Mouse (Mus musculus): ENCODE results near the gene Trim29. TPM values are rescaled to one million over a fixed set of nuclear protein-coding genes. Genes with fewer than 3 reads are reported as not detected.

Trim29 gene
- polyA plus RNA-seq (2016; fragmentation: Nextera tagmentation; extraction: Ambion mirVana) = 0.65 and 0.67 TPM in 2 replicates

DNA sequence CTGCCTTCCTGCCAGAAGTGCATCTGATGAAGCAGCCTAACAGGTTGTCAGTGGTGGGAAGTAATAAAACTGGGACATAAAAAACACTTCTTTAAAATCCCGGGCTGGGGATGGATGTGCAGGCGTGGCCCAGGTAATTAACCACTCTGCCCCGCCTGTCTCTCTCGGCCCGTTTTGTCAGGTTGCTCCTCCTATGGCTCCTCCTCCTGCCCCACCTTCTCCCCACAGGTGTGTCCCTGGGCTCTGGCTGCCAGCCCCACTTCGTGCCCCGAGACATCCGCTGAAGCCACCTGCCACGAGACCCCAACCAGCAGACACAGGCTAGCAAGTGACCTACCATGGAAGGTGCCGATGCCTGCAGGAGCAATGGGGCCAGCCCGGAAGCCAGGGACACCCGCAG is at the start of gene Trim29:
TSS of gene Trim29 (plus strand) at position 311 of the 400 bp plus-strand sequence.
- H3K9me3 ChIP-seq = no peaks in the 10 kb centered on the region
- ATAC-seq (ENCODE audit: low FRiP score) = no peak
- H3K27ac ChIP-seq = no peak within 1 kb of the TSS
- no peak within 1 kb of the TSS for H3K4me2 ChIP-seq
- H3K9ac ChIP-seq = no peak within 1 kb of the TSS
- WGBS = 79% methylated on average over 12 of the region's 12 CpGs
- H3K4me3 ChIP-seq (replicated peaks) = no peak within 1 kb of the TSS
- no peaks in the 10 kb centered on the region for H3K36me3 ChIP-seq (replicated peaks)
- H3K27me3 ChIP-seq = peaks cover 6% of the 10 kb centered on the region; the same call in 1 of the 2 replicates
- H3K4me1 ChIP-seq = peaks cover 3% of the 10 kb centered on the region; the same call in 1 of the 2 replicates

DNA sequence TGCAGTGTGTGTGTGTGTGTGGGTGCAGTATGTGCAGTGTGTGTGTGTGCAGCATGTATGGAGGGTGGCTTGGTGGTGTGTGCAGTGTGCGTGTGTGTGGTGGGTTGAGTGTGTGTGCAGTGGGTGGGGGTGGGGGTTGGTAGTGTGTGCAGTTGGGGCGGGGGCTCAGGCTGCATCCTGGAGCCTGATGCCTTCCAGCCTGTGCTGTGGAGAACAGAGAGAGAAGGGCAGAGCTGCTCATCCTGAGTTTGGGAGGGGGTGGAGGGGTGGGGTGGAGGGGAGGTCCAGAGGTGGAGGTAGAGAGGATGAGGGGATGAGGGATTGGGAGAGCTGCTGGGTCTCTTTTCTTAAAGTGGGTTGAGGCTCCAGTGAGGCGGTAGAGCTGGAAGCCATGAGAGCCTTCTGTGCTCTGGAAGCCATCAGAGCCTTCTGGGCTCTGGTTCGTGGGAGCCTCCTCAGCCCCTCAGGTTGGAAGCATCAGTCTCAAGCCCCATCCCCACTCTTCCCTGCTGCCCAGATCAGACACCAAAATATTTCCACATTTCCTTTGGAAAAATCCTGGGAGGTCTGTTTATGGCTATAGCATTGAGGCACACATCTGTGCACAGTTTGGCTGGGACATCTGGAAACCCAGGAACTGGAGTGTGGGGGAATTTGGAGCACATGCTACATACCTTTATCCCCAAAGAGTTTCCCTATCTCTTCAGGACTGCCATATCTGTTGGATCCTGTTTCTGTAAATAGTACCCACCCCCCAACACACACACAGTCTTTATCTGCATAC is 49.3 kb upstream of the Trim29 start:
- 0 out of 2 replicates have a peak overlapping the region, but pooled peaks have one; percentile 36 for H3K27ac ChIP-seq

DNA sequence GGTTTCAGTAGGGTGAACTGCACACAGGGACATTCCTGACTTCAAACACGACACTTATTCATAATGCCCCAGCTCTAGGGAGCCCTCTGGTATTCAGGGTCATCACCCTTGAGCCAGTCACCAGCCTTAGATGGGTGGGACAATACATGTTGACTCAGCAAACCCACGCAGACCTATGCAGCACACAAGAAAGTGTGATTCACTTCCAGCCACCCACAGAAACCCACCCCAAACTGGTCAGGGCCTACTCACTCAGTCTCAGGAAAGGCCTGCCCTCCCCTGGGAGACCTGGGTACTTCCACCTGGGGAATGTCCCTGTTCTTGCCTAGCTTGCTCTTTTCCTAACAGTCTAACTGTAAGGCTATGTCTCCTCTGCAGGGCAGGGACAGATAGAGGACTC is 48.7 kb upstream of the Trim29 start:
- H3K9me3 ChIP-seq = no peaks in the 10 kb centered on the region
- 62% methylated on average over 2 of the region's 2 CpGs for WGBS
- H3K36me3 ChIP-seq (replicated peaks) = no peaks in the 10 kb centered on the region
- H3K27me3 ChIP-seq = no peaks in the 10 kb centered on the region; the same call in 1 of the 2 replicates
- ATAC-seq (ENCODE audit: low FRiP score) = no peak
- H3K9ac ChIP-seq = no peak overlapping the region
- 0 out of 2 replicates have a peak overlapping the region, but pooled peaks have one; percentile 27 for H3K27ac ChIP-seq
- no peak overlapping the region for H3K4me2 ChIP-seq
- peaks cover 22% of the 10 kb centered on the region for H3K4me1 ChIP-seq
- no peak overlapping the region for H3K4me3 ChIP-seq (replicated peaks)

More for the DNA sequence above, 49.3 kb upstream of the Trim29 start:
- Histone ChIP-seq H3K9me3 (no peaks in the 10 kb centered on the region), H3K9ac (no peak overlapping the region), H3K4me3 (replicated peaks) (no peak overlapping the region), H3K4me1 (peaks cover 22% of the 10 kb centered on the region), H3K4me2 (no peak overlapping the region), H3K36me3 (replicated peaks) (no peaks in the 10 kb centered on the region), H3K27me3 (no peaks in the 10 kb centered on the region; the same call in 1 of the 2 replicates)
- no peak for ATAC-seq (ENCODE audit: low FRiP score)
- WGBS = 73% methylated on average over 4 of the region's 4 CpGs

DNA sequence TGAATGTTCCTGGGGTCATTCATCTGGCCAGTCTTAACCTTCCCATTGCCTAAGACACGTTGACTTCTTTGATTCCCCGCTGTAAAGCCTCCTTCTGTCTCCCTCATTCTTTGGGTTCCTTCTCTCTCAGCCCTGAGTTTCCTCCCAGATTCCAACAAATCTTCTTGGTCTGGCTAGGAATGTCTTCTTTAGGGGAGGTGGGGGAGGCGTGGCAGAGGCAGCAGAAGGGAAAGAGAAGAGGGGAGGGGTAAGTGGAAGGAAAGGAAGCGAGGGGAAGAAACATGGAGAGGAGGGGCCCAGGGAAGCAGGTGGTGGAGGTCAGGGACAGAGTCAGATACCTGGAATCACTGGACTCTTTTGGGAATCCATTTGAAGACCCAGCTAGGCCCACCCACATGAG is 48.3 kb upstream of the Trim29 start:
- 74% methylated on average over 4 of the region's 4 CpGs for WGBS
- Histone ChIP-seq H3K36me3 (replicated peaks) (no peaks in the 10 kb centered on the region), H3K9me3 (no peaks in the 10 kb centered on the region), H3K27me3 (no peaks in the 10 kb centered on the region; the same call in 1 of the 2 replicates), H3K9ac (no peak overlapping the region), H3K27ac (0 out of 2 replicates have a peak overlapping the region, but pooled peaks have one; percentile 27), H3K4me3 (replicated peaks) (no peak overlapping the region), H3K4me1 (peaks cover 22% of the 10 kb centered on the region), H3K4me2 (no peak overlapping the region)
- no peak for ATAC-seq (ENCODE audit: low FRiP score)

DNA sequence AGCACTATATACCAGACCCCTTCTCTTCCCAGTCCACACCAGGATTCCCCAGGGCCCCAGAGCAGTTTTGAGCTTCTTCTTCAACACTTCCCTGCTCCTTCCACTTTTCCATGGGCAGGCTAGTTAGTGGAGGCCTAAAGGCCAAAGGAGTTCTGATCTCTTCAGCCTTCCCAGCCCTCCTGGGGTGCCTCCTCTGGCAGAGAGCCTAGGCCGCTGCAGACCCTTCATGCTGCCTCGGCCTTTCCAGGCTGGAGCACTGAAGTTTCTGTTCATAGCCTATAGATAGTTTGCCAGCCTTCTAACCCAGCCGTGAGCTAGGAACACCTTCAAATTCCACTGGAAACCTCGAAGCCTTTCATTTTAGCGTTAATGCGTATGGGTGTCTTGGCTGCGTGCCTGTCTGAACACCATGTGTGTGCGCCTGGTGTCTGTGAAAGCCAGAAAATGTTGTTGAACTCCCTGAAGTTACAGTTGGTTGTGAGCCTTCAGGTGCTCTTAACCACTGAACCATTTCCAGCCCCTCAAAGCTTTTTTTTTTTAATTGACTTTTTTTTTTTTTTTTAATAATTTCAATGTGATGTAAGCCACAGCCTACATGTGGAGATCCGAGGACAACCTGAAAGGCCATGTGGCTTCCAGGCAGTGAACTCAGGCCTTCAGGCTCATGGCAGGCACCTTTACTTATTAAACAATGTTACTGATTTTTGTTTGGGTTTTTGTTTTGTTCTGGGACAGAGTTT is 47.7 kb upstream of the Trim29 start:
- no peak for ATAC-seq (ENCODE audit: low FRiP score)
- Histone ChIP-seq H3K4me2 (no peak overlapping the region), H3K9ac (no peak overlapping the region), H3K27me3 (no peaks in the 10 kb centered on the region; the same call in 1 of the 2 replicates), H3K4me3 (replicated peaks) (no peak overlapping the region), H3K27ac (0 out of 2 replicates have a peak overlapping the region, but pooled peaks have one; percentile 13), H3K36me3 (replicated peaks) (no peaks in the 10 kb centered on the region), H3K4me1 (peaks cover 22% of the 10 kb centered on the region), H3K9me3 (no peaks in the 10 kb centered on the region)
- WGBS = 71% methylated on average over 9 of the region's 9 CpGs

DNA sequence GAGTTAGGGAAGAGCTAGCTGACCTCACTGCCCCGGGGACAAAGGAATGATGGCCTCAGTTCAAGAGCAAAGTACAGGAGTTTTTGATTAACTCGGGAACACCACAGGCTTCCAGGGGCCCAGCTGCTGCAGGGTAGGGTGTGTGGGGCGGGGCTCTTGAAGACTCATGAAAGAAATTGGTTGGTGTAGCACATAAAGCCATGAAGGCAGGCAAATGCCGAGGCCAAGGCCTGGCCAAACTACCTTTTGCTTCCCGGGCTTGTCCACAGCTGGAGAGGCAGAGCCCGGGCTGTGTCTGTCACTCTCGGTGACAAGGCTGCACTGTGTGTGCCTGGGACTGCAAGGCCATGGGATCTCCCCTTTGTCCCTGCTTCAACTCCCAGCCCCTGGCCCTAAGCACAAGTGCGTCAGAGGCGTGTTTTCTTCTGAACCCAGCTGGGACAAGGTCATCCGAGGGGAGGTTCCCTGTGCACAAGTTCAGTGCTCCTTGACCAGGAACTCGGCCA is 46.6 kb upstream of the Trim29 start:
- H3K4me1 ChIP-seq = peaks cover 23% of the 10 kb centered on the region
- no peak for ATAC-seq (ENCODE audit: low FRiP score)
- no peaks in the 10 kb centered on the region; the same call in 1 of the 2 replicates for H3K27me3 ChIP-seq
- no peaks in the 10 kb centered on the region for H3K36me3 ChIP-seq (replicated peaks)
- whole genome bisulfite sequencing = 18% methylated on average over 11 of the region's 11 CpGs
- no peak overlapping the region for H3K4me3 ChIP-seq (replicated peaks)
- H3K27ac ChIP-seq = 0 out of 2 replicates have a peak overlapping the region, but pooled peaks have one; percentile 14
- H3K4me2 ChIP-seq = no peak overlapping the region
- H3K9me3 ChIP-seq = no peaks in the 10 kb centered on the region
- H3K9ac ChIP-seq = no peak overlapping the region

DNA sequence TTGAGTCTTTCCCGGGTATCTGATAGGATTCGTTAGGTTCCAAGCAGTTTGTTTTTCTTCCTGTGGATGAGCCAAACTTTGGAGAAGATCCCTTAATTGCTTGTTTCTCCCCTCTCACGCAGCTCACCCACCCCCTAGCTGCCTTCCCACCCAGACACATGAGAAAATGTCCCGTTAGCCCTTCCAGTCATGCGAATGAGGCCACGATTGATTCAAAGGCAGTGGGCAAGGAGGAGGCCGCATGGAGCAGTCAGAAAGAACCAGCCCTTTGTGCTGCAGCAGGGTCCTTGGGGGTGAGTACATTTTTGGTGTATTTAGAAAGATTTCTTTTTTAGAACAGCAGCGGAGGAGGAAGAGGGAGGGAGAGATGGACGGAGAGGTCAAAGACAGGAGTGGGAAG is 45.5 kb upstream of the Trim29 start:
- Histone ChIP-seq H3K27ac (0 out of 2 replicates have a peak overlapping the region, but pooled peaks have one; percentile 53), H3K9ac (no peak overlapping the region), H3K4me2 (no peak overlapping the region), H3K36me3 (replicated peaks) (no peaks in the 10 kb centered on the region), H3K4me1 (peaks cover 35% of the 10 kb centered on the region), H3K27me3 (peaks cover 11% of the 10 kb centered on the region), H3K9me3 (no peaks in the 10 kb centered on the region), H3K4me3 (replicated peaks) (no peak overlapping the region)
- WGBS = 38% methylated on average over 9 of the region's 9 CpGs
- no peak for ATAC-seq (ENCODE audit: low FRiP score)

DNA sequence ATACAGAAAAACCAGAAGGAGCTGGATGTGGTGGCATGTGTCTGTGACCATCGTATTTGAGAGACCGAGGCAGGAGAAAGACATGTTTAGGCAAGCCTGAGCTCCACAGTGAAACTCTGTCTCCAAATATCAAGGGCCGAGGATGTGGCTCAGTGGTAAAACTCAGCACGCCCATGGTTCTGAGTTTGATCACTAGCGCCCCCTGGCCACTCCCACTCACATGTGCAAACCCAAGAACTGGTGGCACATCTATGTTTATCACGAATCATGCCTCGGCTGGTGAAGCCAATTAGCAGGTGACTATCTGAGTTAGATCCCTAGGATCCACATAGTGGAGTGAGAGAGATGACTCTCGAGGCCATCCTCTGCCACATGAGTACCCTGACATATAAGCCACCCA is 43.3 kb upstream of the Trim29 start:
- no peaks in the 10 kb centered on the region for H3K36me3 ChIP-seq (replicated peaks)
- no peak for ATAC-seq (ENCODE audit: low FRiP score)
- H3K4me1 ChIP-seq = peaks cover 50% of the 10 kb centered on the region
- no peaks in the 10 kb centered on the region for H3K9me3 ChIP-seq
- no peak overlapping the region for H3K9ac ChIP-seq
- H3K4me2 ChIP-seq = no peak overlapping the region
- 82% methylated on average over 8 of the region's 8 CpGs for WGBS
- H3K27ac ChIP-seq = no peak overlapping the region
- peaks cover 33% of the 10 kb centered on the region for H3K27me3 ChIP-seq
- no peak overlapping the region for H3K4me3 ChIP-seq (replicated peaks)

DNA sequence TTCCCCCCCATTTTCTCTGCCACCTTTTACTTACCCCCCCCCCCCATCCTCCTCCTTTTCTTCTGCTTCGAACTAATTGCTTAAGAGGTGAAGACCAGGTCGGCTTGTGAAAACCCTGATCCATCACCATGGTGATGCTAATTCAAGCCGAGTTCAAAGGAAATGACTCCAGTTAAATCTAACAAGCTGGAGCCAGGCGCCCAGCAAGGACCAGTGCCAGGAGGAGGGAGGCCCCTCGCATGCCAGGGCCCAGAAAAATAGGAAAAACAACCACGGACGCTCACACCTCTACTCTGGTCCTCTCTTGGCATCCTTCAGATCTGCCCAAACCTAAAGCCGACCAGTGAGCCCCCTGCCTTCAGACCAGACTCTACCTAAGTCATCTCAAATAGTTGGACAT is 41.5 kb upstream of the Trim29 start:
- Histone ChIP-seq H3K4me3 (replicated peaks) (no peak overlapping the region), H3K4me1 (peaks cover 38% of the 10 kb centered on the region), H3K27me3 (peaks cover 39% of the 10 kb centered on the region)

DNA sequence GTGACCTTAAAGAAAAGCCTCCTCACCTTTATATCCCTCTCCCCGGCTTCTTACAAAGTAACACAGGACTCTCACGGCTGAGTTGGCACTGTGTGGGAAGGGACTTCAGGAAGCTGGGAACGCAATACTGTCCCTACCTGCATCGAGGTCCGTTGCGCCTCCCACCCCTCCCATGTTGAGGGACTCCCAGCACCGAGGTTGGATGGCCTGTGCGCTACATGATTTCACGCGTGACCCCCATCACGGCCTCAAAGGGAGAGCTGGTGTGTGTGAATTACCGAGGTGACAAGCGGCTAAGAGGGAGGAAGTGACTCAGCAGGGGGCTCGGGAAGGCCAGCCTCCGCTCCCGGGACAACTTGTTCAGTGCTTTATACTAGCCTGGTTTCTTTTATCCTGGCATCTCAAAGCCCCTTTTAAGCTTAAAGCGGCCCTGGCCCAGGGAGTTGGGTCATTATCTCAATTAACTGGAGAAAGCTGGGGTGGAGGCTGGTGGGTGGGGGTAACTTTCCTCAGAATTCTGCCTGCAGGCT is 39.9 kb upstream of the Trim29 start:
- Histone ChIP-seq H3K36me3 (replicated peaks) (no peaks in the 10 kb centered on the region), H3K9ac (no peak overlapping the region), H3K4me2 (peak overlapping the region; percentile 39), H3K4me3 (replicated peaks) (0 out of 2 replicates have a peak overlapping the region, but pooled peaks have one; percentile 10), H3K27ac (0 out of 2 replicates have a peak overlapping the region, but pooled peaks have one; percentile 68), H3K27me3 (peaks cover 40% of the 10 kb centered on the region), H3K9me3 (no peaks in the 10 kb centered on the region), H3K4me1 (peaks cover 30% of the 10 kb centered on the region)
- ATAC-seq (ENCODE audit: low FRiP score) = peak; percentile 49; the same call in 1 of the 2 replicates
- WGBS = under 1% methylated on average over 17 of the region's 17 CpGs

More for the DNA sequence above, 41.5 kb upstream of the Trim29 start:
- ATAC-seq (ENCODE audit: low FRiP score) = peak; percentile 66
- peak overlapping the region; percentile 68 for H3K27ac ChIP-seq
- no peaks in the 10 kb centered on the region for H3K9me3 ChIP-seq
- WGBS = 2% methylated on average over 8 of the region's 8 CpGs
- H3K9ac ChIP-seq = no peak overlapping the region
- no peaks in the 10 kb centered on the region for H3K36me3 ChIP-seq (replicated peaks)
- peak overlapping the region; percentile 19; the same call in 1 of the 2 replicates for H3K4me2 ChIP-seq

DNA sequence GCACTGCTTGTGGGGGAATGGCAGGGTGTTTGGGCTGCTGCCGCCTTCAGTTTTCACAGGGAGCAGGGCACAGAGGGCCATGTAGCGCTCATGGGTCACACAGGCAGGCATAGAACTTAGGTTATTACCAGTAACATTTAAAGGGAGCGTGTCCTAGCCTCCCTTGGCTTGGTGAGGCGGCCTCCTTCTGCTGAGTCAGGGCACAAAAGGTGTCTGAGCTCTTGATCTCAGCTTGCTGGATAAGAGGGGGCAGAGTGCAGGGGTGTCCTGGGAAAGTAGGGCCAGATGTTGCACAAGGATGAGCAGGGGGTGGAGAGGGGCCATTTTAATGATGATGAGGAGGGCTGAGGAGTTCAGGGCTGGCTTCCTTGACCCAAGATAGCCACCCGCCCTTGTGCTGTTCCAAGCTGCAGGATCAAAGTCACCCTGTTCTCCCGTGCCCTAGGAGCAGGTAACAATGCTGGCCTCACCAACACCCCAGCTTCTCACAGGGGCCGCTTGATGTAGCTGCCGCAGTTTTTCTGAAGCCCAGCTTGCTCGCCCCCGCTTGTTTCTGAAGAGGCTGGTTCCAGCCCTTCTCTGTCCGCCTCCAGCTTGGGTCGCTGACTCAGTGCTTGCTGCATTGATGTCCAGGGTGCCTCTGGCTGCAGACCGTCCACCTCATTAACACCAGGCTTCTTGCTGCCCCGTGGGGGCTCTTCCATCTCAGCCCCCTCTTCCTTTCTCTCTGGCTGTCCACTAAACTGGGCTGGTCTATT is 38.7 kb upstream of the Trim29 start:
- Histone ChIP-seq H3K27ac (no peak overlapping the region), H3K27me3 (peaks cover 43% of the 10 kb centered on the region), H3K9me3 (no peaks in the 10 kb centered on the region), H3K4me3 (replicated peaks) (no peak overlapping the region), H3K4me2 (no peak overlapping the region), H3K4me1 (peaks cover 30% of the 10 kb centered on the region), H3K36me3 (replicated peaks) (no peaks in the 10 kb centered on the region), H3K9ac (no peak overlapping the region)
- ATAC-seq (ENCODE audit: low FRiP score) = no peak
- 37% methylated on average over 14 of the region's 14 CpGs for WGBS

Data from forebrain, embryonic 12.5 days (tissue).